Mouse (Mus musculus) fibroblast of lung, adult 2 months (primary cell): ENCODE measurements around the gene Neo1.
A peak's percentile ranks its signal among the peaks of the same experiment; 100 is the strongest.
"Not testable (repeated sequence)": the region's sequence is repeated elsewhere in the genome, so short reads cannot be mapped to it uniquely, and the experiment has no call there.

Experiments
- DNase-seq: peaks from one replicate; pipeline ENCODE4 v3.0.0-alpha.2; 2011; ENCODE audit warnings: low read depth

Neo1 gene

GRCm38 (mm10) chr9:58989255-58989928 is 46.8 kb downstream of the Neo1 start:
- DNase-seq: no peak

- DNase-seq: peak; percentile 13
Measured at GRCm38 (mm10) chr9:58979034-58979433, 57.2 kb downstream of the Neo1 start.

- DNase-seq: not testable (repeated sequence)
Measured at GRCm38 (mm10) chr9:58971154-58971553, 65.1 kb downstream of the Neo1 start.

GRCm38 (mm10) chr9:58967371-58967770 is 68.9 kb downstream of the Neo1 start:
- DNase-seq: no peak

- DNase-seq: no peak
Measured at GRCm38 (mm10) chr9:58955507-58955906, 80.7 kb downstream of the Neo1 start.

GRCm38 (mm10) chr9:58945910-58946309 is 90.3 kb downstream of the Neo1 start:
- not testable (repeated sequence) for DNase-seq

GRCm38 (mm10) chr9:58934776-58935175 is 101.5 kb downstream of the Neo1 start:
- no peak for DNase-seq

GRCm38 (mm10) chr9:58928103-58928502 is 108.1 kb downstream of the Neo1 start:
- DNase-seq: peak; percentile 21

GRCm38 (mm10) chr9:58902869-58903585 is 133.2 kb downstream of the Neo1 start:
- DNase-seq: peak; percentile 23

GRCm38 (mm10) chr9:58899602-58900001 is 136.6 kb downstream of the Neo1 start:
- no peak for DNase-seq

- DNase-seq: no peak
Measured at GRCm38 (mm10) chr9:58891840-58892640, 144.2 kb downstream of the Neo1 start.

- DNase-seq: no peak
Measured at GRCm38 (mm10) chr9:58890893-58891292, 145.3 kb downstream of the Neo1 start.

- no peak for DNase-seq
Measured at GRCm38 (mm10) chr9:58889782-58890448, 146.3 kb downstream of the Neo1 start.

GRCm38 (mm10) chr9:58882686-58883085 is 153.6 kb downstream of the Neo1 start:
- DNase-seq: no peak

GRCm38 (mm10) chr9:58879836-58880235 is 156.4 kb downstream of the Neo1 start:
- DNase-seq: no peak

- no peak for DNase-seq
Measured at GRCm38 (mm10) chr9:58876946-58877625, 159.2 kb downstream of the Neo1 start.

- no peak for DNase-seq
Measured at GRCm38 (mm10) chr9:58875439-58875838, 160.8 kb downstream of the Neo1 start.

GRCm38 (mm10) chr9:58874354-58874753 is 161.9 kb downstream of the Neo1 start:
- no peak for DNase-seq

- peak; percentile 24 for DNase-seq
Measured at GRCm38 (mm10) chr9:58873541-58874324, 162.5 kb downstream of the Neo1 start.

- DNase-seq: no peak
Measured at GRCm38 (mm10) chr9:58871141-58871540, 165.1 kb downstream of the Neo1 start.

GRCm38 (mm10) chr9:58863826-58864225 is 172.4 kb downstream of the Neo1 start:
- DNase-seq: no peak
